Mouse (Mus musculus): ENCODE measurements around the gene Aip. TPM values are rescaled to one million over a fixed set of nuclear protein-coding genes. Genes with fewer than 3 reads are reported as not detected.

The Aip gene
- polyA plus RNA-seq, 1 experiment from 2014 or later: 110 TPM

DNA sequence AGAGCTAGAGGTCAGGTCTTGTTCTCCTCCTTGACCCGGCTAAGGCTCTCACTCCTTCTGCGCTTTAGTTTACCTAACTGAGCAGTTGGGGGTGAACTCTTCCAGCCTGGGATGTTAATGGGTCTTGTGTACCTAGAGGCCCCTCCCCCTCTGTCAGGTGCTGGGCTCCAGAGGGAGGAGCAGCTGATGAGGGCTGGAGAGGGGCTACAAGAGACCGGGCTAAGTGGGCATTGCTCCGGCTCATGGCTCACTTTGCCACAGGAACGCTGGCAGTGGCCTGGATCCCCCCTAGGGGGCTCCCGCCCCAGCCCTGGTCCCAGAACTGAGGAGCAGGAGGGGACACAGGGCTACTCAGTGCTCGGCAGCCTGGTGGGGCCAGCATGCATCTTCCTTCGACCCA is 41.8 kb downstream of the Aip start:
- H3K9me3 ChIP-seq (ENCODE audit: control insufficient read depth, low read length): no peaks in the 10 kb centered on the region
- no peak overlapping the region for H3K27ac ChIP-seq (ENCODE audit: low read depth, low read length)
- no peak for ATAC-seq (ENCODE audit: low read depth)
- H3K4me2 ChIP-seq (ENCODE audit: low read depth, low read length): no peak overlapping the region
- H3K27me3 ChIP-seq (ENCODE audit: control insufficient read depth, insufficient read depth, low read length): no peaks in the 10 kb centered on the region
- no peak overlapping the region for H3K9ac ChIP-seq (replicated peaks; ENCODE audit: low read depth, low read length)
- H3K4me3 ChIP-seq (ENCODE audit: low read depth, low read length): no peak overlapping the region
- WGBS: 39% methylated on average over 8 of the region's 8 CpGs
- H3K4me1 ChIP-seq (ENCODE audit: control insufficient read depth, insufficient read depth, low read length): no peaks in the 10 kb centered on the region
- no peaks in the 10 kb centered on the region for H3K36me3 ChIP-seq (ENCODE audit: control insufficient read depth, insufficient read depth, low read length)

DNA sequence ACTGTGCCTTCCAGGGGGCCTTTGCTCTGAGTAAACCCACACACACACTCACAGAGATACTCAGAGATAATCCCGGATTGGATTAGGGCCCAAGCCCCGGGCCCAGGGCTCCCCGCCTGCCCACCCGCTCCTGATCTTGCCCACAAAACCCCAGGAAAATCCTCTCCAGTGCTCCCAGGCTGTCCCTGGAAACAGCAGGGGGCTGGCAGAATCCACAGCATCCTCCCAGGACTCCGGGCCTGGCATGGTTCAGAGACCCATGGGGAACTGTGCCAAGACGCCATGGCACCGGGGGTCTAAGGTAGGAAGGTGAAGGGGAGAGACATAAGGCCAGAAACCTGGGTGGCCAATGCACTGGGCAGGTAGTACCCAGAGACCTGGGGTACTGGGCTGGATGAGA is 42.3 kb downstream of the Aip start:
- H3K27ac ChIP-seq (ENCODE audit: low read depth, low read length): no peak overlapping the region
- no peak overlapping the region for H3K4me2 ChIP-seq (ENCODE audit: low read depth, low read length)
- H3K27me3 ChIP-seq (ENCODE audit: control insufficient read depth, insufficient read depth, low read length): no peaks in the 10 kb centered on the region
- H3K4me3 ChIP-seq (ENCODE audit: low read depth, low read length): no peak overlapping the region
- no peak for ATAC-seq (ENCODE audit: low read depth)
- no peak overlapping the region for H3K9ac ChIP-seq (replicated peaks; ENCODE audit: low read depth, low read length)
- 83% methylated on average over 7 of the region's 7 CpGs for WGBS
- H3K36me3 ChIP-seq (ENCODE audit: control insufficient read depth, insufficient read depth, low read length): no peaks in the 10 kb centered on the region
- no peaks in the 10 kb centered on the region for H3K4me1 ChIP-seq (ENCODE audit: control insufficient read depth, insufficient read depth, low read length)
- no peaks in the 10 kb centered on the region for H3K9me3 ChIP-seq (ENCODE audit: control insufficient read depth, low read length)

DNA sequence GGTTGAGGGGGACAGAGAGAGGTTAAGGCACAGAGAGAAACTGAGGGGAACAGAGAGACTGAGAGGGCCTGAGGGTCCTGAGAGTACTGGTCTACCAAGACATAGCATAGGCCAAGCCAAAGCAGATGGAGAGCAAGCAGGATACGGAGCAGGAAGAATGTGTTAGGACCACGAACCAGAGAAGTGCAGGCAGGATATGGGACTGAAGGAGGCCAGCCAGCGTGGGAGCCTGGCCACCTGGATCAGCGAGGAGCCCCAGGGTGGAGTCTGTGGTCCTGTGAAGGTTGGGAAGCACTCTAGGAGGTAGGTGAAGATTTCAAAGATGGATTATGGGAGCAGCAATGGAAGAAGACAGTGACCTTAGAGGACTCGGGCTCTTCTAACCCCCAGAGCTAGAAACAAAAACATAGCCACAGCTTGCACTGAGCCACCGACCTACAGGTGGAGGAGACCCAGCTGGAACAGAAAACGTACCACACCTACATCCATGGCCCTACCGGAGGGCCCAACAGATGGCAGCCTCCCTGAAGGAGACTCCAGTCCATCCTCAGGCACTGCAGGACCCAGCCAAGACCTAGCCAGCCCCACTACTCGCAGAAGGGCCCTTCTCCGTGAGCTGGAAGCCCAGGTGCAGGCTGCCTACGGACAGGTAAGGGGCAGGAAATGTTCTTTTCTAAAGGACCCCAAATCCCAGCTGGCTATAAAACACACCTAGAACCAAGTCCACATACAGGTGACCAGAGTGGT is 43.3 kb downstream of the Aip start:
- no peak overlapping the region for H3K9ac ChIP-seq (replicated peaks; ENCODE audit: low read depth, low read length)
- no peaks in the 10 kb centered on the region for H3K4me1 ChIP-seq (ENCODE audit: control insufficient read depth, insufficient read depth, low read length)
- WGBS: 84% methylated on average over 11 of the region's 11 CpGs
- no peaks in the 10 kb centered on the region for H3K36me3 ChIP-seq (ENCODE audit: control insufficient read depth, insufficient read depth, low read length)
- no peaks in the 10 kb centered on the region for H3K27me3 ChIP-seq (ENCODE audit: control insufficient read depth, insufficient read depth, low read length)
- H3K9me3 ChIP-seq (ENCODE audit: control insufficient read depth, low read length): no peaks in the 10 kb centered on the region
- no peak for ATAC-seq (ENCODE audit: low read depth)
- H3K27ac ChIP-seq (ENCODE audit: low read depth, low read length): no peak overlapping the region
- no peak overlapping the region for H3K4me3 ChIP-seq (ENCODE audit: low read depth, low read length)
- no peak overlapping the region for H3K4me2 ChIP-seq (ENCODE audit: low read depth, low read length)

DNA sequence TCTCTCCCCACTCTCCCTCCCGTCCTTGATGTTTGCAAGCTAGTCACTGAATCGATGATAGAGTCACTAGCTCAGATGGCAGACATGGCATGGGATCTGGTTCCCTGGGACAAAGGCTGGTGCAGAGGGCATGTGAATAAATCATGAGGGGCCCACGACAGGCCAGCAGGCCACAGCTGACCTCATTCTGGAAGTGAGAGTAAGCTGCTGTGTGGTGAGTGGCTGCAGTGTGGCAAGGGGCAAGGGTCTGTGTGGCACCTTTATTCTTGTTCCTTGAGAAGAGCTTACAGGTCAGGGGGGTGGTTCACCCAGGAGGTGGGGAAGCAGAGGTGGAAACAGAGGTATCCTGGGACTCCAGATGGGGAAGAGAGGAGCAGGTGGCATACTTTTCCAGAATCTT is 44.3 kb downstream of the Aip start, which contains the start of gene Cabp2:
Gene Cabp2 (plus strand): TSS at position 185 of the 400 bp plus-strand sequence.
- Histone ChIP-seq H3K4me3 (ENCODE audit: low read depth, low read length) (no peak within 1 kb of the TSS), H3K27me3 (ENCODE audit: control insufficient read depth, insufficient read depth, low read length) (no peaks in the 10 kb centered on the region), H3K9me3 (ENCODE audit: control insufficient read depth, low read length) (no peaks in the 10 kb centered on the region), H3K9ac (replicated peaks; ENCODE audit: low read depth, low read length) (no peak within 1 kb of the TSS), H3K4me2 (ENCODE audit: low read depth, low read length) (no peak within 1 kb of the TSS), H3K36me3 (ENCODE audit: control insufficient read depth, insufficient read depth, low read length) (no peaks in the 10 kb centered on the region), H3K4me1 (ENCODE audit: control insufficient read depth, insufficient read depth, low read length) (no peaks in the 10 kb centered on the region), H3K27ac (ENCODE audit: low read depth, low read length) (no peak within 1 kb of the TSS)
- ATAC-seq (ENCODE audit: low read depth): no peak
- WGBS: 61% methylated on average over 3 of the region's 3 CpGs

DNA sequence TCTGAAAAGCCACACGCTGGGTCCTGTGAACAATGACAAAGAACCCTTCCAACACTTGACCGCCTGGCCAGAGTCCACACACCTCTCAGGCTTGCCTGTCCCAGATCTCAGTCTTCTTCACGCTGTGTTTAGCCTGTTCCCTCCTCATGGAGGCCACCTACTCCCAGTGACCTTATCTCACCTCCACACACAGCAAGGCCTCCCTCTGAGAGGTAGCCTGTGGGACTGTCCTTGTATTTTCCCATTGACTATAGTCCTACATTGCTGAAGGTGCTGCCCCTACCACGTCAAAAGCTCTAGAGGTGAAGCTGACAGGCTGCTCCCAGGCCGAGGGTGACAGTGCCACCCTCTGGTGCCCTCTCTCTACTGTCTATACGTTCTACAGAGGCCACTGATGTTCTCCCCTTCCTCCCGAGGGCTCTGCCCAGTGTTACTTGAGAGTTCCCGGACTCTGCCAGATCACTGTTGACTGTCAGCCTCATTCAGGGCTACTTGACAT is 45.1 kb downstream of the Aip start:
- no peak overlapping the region for H3K4me3 ChIP-seq (ENCODE audit: low read depth, low read length)
- 66% methylated on average over 8 of the region's 8 CpGs for WGBS
- no peak overlapping the region for H3K9ac ChIP-seq (replicated peaks; ENCODE audit: low read depth, low read length)

DNA sequence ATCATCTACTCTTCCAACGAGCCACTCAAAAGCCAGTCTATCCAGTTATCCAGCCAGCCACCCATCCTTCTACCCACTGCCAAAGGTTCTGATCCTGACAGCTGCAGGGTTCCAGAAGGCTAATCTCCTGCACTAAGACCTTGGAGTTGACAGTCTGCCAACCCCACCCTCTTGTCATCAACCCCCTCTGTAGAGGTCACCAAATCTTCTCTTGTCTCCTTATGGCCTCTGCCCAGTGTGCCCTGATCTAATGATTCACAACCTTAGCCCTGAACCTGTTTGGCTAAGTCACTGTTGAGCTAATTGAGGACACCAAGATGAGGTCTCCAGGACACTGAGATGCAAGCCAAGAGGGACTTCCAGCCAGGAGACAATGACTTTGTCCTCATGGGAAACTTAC is 46.1 kb downstream of the Aip start:
- Histone ChIP-seq H3K36me3 (ENCODE audit: control insufficient read depth, insufficient read depth, low read length) (no peaks in the 10 kb centered on the region), H3K4me3 (ENCODE audit: low read depth, low read length) (no peak overlapping the region), H3K27me3 (ENCODE audit: control insufficient read depth, insufficient read depth, low read length) (no peaks in the 10 kb centered on the region), H3K27ac (ENCODE audit: low read depth, low read length) (no peak overlapping the region), H3K9ac (replicated peaks; ENCODE audit: low read depth, low read length) (no peak overlapping the region), H3K4me2 (ENCODE audit: low read depth, low read length) (no peak overlapping the region), H3K9me3 (ENCODE audit: control insufficient read depth, low read length) (no peaks in the 10 kb centered on the region), H3K4me1 (ENCODE audit: control insufficient read depth, insufficient read depth, low read length) (no peaks in the 10 kb centered on the region)
- no peak for ATAC-seq (ENCODE audit: low read depth)
- WGBS: 79% methylated on average over 1 of the region's 1 CpGs

More for the DNA sequence above, 45.1 kb downstream of the Aip start:
- Histone ChIP-seq H3K36me3 (ENCODE audit: control insufficient read depth, insufficient read depth, low read length) (no peaks in the 10 kb centered on the region), H3K27me3 (ENCODE audit: control insufficient read depth, insufficient read depth, low read length) (no peaks in the 10 kb centered on the region), H3K9me3 (ENCODE audit: control insufficient read depth, low read length) (no peaks in the 10 kb centered on the region), H3K4me1 (ENCODE audit: control insufficient read depth, insufficient read depth, low read length) (no peaks in the 10 kb centered on the region), H3K27ac (ENCODE audit: low read depth, low read length) (no peak overlapping the region), H3K4me2 (ENCODE audit: low read depth, low read length) (no peak overlapping the region)
- no peak for ATAC-seq (ENCODE audit: low read depth)

DNA sequence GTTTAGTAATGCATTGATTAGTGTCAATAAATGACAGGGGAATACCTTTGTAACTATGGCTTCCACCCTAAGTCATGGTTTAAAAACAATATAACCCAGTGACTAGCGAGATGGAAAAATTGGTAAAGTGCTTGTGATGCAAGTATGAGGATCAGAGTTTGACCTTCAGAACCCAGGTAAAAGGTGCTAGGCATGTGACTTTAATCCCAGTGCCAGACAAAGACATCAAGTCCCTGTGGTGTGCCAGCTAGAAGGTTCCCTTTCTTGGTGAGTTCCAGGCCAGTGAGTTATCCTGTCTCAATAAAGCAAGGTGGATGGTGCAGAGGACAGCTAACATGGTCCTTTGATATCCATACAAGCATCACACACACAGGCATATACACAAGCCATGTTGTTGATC is 50.1 kb downstream of the Aip start:
- H3K9ac ChIP-seq (replicated peaks; ENCODE audit: low read depth, low read length): no peak overlapping the region
- no peaks in the 10 kb centered on the region for H3K9me3 ChIP-seq (ENCODE audit: control insufficient read depth, low read length)
- no peaks in the 10 kb centered on the region for H3K4me1 ChIP-seq (ENCODE audit: control insufficient read depth, insufficient read depth, low read length)
- no peaks in the 10 kb centered on the region for H3K27me3 ChIP-seq (ENCODE audit: control insufficient read depth, insufficient read depth, low read length)
- H3K4me3 ChIP-seq (ENCODE audit: low read depth, low read length): no peak overlapping the region
- H3K4me2 ChIP-seq (ENCODE audit: low read depth, low read length): no peak overlapping the region
- no peak overlapping the region for H3K27ac ChIP-seq (ENCODE audit: low read depth, low read length)
- ATAC-seq (ENCODE audit: low read depth): no peak
- WGBS: 77% methylated on average over 1 of the region's 1 CpGs
- no peaks in the 10 kb centered on the region for H3K36me3 ChIP-seq (ENCODE audit: control insufficient read depth, insufficient read depth, low read length)

DNA sequence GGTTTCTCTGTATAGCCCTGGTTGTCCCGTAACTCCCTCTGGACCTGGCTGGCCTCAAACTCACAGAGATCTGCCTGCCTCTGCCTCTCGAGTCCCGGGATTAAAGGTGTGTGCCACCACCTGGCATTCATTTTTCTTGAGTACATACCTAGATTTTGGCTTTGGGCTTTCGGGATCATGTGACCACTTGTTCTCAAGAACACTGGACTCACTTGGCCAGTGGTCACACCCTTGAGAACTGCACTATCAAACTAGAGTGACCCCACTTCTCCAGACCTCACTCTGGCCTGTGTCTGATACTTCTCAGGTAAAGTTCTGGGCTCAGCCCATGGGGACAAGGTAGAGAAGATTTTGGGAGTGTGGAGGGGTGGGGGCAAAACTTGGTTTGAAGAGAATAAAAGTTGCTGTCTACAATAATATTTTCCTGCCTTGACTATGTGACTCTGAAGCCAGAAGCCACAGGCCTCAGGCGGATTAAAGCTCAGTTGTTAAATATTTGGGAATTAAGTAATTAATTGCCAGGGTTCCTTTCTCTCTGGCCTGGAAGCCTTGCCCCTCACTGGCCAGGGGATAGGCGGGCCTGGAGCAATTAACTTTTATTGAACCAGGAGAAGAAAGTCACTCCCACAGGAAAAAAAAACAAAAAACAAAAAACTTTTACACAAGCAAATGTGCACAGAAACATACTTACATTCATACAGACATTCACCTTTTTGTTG is 52.8 kb downstream of the Aip start:
- H3K27ac ChIP-seq (ENCODE audit: low read depth, low read length): no peak overlapping the region
- H3K27me3 ChIP-seq (ENCODE audit: control insufficient read depth, insufficient read depth, low read length): no peaks in the 10 kb centered on the region
- WGBS: 68% methylated on average over 6 of the region's 6 CpGs
- no peaks in the 10 kb centered on the region for H3K4me1 ChIP-seq (ENCODE audit: control insufficient read depth, insufficient read depth, low read length)
- H3K36me3 ChIP-seq (ENCODE audit: control insufficient read depth, insufficient read depth, low read length): no peaks in the 10 kb centered on the region
- H3K4me3 ChIP-seq (ENCODE audit: low read depth, low read length): no peak overlapping the region
- no peak overlapping the region for H3K4me2 ChIP-seq (ENCODE audit: low read depth, low read length)
- no peak for ATAC-seq (ENCODE audit: low read depth)
- H3K9ac ChIP-seq (replicated peaks; ENCODE audit: low read depth, low read length): no peak overlapping the region
- no peaks in the 10 kb centered on the region for H3K9me3 ChIP-seq (ENCODE audit: control insufficient read depth, low read length)

DNA sequence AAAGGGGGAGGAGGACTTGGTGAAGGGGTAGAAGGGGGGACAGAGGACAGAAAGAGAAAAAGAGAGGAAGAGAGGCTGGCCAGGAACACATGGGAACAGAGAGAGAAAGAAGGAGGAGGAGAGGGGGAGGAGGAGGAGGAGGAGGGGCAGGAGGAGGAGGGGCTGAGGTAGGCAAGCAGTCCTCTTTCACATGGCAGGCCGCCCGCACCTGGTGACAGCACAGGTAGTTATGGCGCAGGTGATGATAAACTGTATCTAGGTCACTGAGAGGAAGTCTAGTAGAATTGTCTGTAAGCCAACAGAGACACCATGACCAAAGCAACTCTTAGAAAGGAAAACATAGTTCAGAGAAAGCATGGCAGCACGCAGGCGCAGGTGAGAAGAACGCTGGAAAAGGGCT is 54.3 kb downstream of the Aip start:
- Histone ChIP-seq H3K36me3 (ENCODE audit: control insufficient read depth, insufficient read depth, low read length) (no peaks in the 10 kb centered on the region), H3K4me3 (ENCODE audit: low read depth, low read length) (no peak overlapping the region), H3K27ac (ENCODE audit: low read depth, low read length) (no peak overlapping the region), H3K27me3 (ENCODE audit: control insufficient read depth, insufficient read depth, low read length) (no peaks in the 10 kb centered on the region), H3K4me1 (ENCODE audit: control insufficient read depth, insufficient read depth, low read length) (no peaks in the 10 kb centered on the region), H3K9ac (replicated peaks; ENCODE audit: low read depth, low read length) (no peak overlapping the region), H3K4me2 (ENCODE audit: low read depth, low read length) (no peak overlapping the region), H3K9me3 (ENCODE audit: control insufficient read depth, low read length) (no peaks in the 10 kb centered on the region)
- no peak for ATAC-seq (ENCODE audit: low read depth)
- WGBS: 93% methylated on average over 6 of the region's 6 CpGs

All from neural tube, embryonic 14.5 days (tissue).